Mouse (Mus musculus) B cell, adult 2 months (primary cell): Measurements from ENCODE around the gene Cln3.

Experiments
- DNase-seq, 2 experiments: peaks; one replicate each; pipeline ENCODE4 v3.0.0; 2022

The Cln3 gene

GRCm38 (mm10) chr7:126585717-126586116 is at the start of gene Cln3:
Gene Cln3 (minus strand): TSS chr7:126585817.
- no peak for DNase-seq

GRCm38 (mm10) chr7:126635375-126635774 is 49.8 kb upstream of the Cln3 start:
- no peak for DNase-seq

GRCm38 (mm10) chr7:126632478-126632877 is 46.9 kb upstream of the Cln3 start:
- DNase-seq, result no peak

- no peak for DNase-seq
Observed at GRCm38 (mm10) chr7:126630824-126631518, 45.4 kb upstream of the Cln3 start, which contains the start of gene Nupr1. Gene Nupr1 (minus strand): TSS chr7:126630861.

GRCm38 (mm10) chr7:126629915-126630314 is 44.3 kb upstream of the Cln3 start:
- DNase-seq, result no peak

GRCm38 (mm10) chr7:126628111-126628510 is 42.5 kb upstream of the Cln3 start:
- DNase-seq, result no peak

GRCm38 (mm10) chr7:126625807-126626600 is 40.4 kb upstream of the Cln3 start:
- DNase-seq, result no peak

GRCm38 (mm10) chr7:126625369-126625768 is 39.8 kb upstream of the Cln3 start:
- DNase-seq, result no peak

- DNase-seq, result no peak
Observed at GRCm38 (mm10) chr7:126624774-126625173, 39.2 kb upstream of the Cln3 start.

- no peak for DNase-seq
Observed at GRCm38 (mm10) chr7:126623381-126623780, 37.8 kb upstream of the Cln3 start.

- DNase-seq, result no peak
Observed at GRCm38 (mm10) chr7:126621452-126622359, 36.1 kb upstream of the Cln3 start.

GRCm38 (mm10) chr7:126619559-126620275 is 34.1 kb upstream of the Cln3 start:
- peak; percentile 11 to 31 for DNase-seq

GRCm38 (mm10) chr7:126616707-126617106 is 31.1 kb upstream of the Cln3 start:
- DNase-seq, result no peak

GRCm38 (mm10) chr7:126612736-126613135 is 27.1 kb upstream of the Cln3 start:
- no peak for DNase-seq

- no peak for DNase-seq
Observed at GRCm38 (mm10) chr7:126607796-126608195, 22.2 kb upstream of the Cln3 start.

- DNase-seq, result no peak
Observed at GRCm38 (mm10) chr7:126607064-126607463, 21.4 kb upstream of the Cln3 start.

- DNase-seq, result no peak
Observed at GRCm38 (mm10) chr7:126606611-126607010, 21.0 kb upstream of the Cln3 start.

GRCm38 (mm10) chr7:126602650-126603049 is 17.0 kb upstream of the Cln3 start:
- DNase-seq, result no peak

GRCm38 (mm10) chr7:126601896-126602295 is 16.3 kb upstream of the Cln3 start:
- no peak for DNase-seq

- no peak for DNase-seq
Observed at GRCm38 (mm10) chr7:126598919-126599318, 13.3 kb upstream of the Cln3 start.

GRCm38 (mm10) chr7:126596414-126596813 is 10.8 kb upstream of the Cln3 start:
- no peak for DNase-seq

- DNase-seq, result no peak
Observed at GRCm38 (mm10) chr7:126595890-126596289, 10.3 kb upstream of the Cln3 start.
